Mouse (Mus musculus) liver, adult 10 weeks (tissue): ENCODE data around the gene Cbx8. TPM values are rescaled to one million over a fixed set of nuclear protein-coding genes. Genes with fewer than 3 reads are reported as not detected.

Experiments used
- polyA plus RNA-seq: library from polyadenylated mRNA; stranded (reverse); fragments of 350-450 nt; fragmentation: Illumina TruSeq; extraction: RNeasy Lipid Tissue Mini Kit (QIAGEN cat#74804); gene quantifications from one replicate; pipeline ENCODE4 v1.2.3, GENCODE M21; 2014; ENCODE audit warnings: low read depth, low replicate concordance

Cbx8 gene
- 0.61 TPM for polyA plus RNA-seq

GRCm38 (mm10) chr11:119040600-119041324 is at the start of gene Cbx8:
Cbx8 (minus strand) TSS chr11:119040969.

GRCm38 (mm10) chr11:119086144-119086971 is 45.6 kb upstream of the Cbx8 start, which contains the start of gene Cbx4:
Cbx4 (minus strand) TSS chr11:119086221.

GRCm38 (mm10) chr11:119022895-119023615 is 17.7 kb downstream of the Cbx8 start, which contains the start of gene Cbx2:
Cbx2 (plus strand) TSS chr11:119022962.

GRCm38 (mm10) chr11:118987999-118988398 is 52.8 kb downstream of the Cbx8 start, which contains the start of gene Enpp7:
Enpp7 (plus strand) TSS chr11:118988188.

Other genes with a start within 250 kb of the Cbx8 start
- gene Rbfox3, start 129.4 kb downstream of the Cbx8 start, polyA plus RNA-seq = 0.26 TPM
- gene Enpp7, start 52.8 kb downstream of the Cbx8 start, polyA plus RNA-seq = not detected
- 0.79 TPM for gene Cbx2, start 18.0 kb downstream of the Cbx8 start, polyA plus RNA-seq
- gene Cbx4, start 45.3 kb upstream of the Cbx8 start, polyA plus RNA-seq = 4.6 TPM
- 1.9 TPM for gene Tbc1d16, start 187.5 kb upstream of the Cbx8 start, polyA plus RNA-seq
- gene Ccdc40, start 187.6 kb upstream of the Cbx8 start, polyA plus RNA-seq = not detected
- gene Gaa, start 226.9 kb upstream of the Cbx8 start, polyA plus RNA-seq = 1.3 TPM